Mouse (Mus musculus): ENCODE data around the gene 2700049A03Rik. TPM values are rescaled to one million over a fixed set of nuclear protein-coding genes. Genes with fewer than 3 reads are reported as not detected.

Gene 2700049A03Rik
- polyA plus RNA-seq, 1 experiment: 6.5 TPM

GRCm38 (mm10) chr12:71252509-71253167, 116.0 kb downstream of the 2700049A03Rik start:
- Histone ChIP-seq H3K4me1 (ENCODE audit: control insufficient read depth, insufficient read depth, low read length) (no peaks in the 10 kb centered on the region), H3K4me3 (ENCODE audit: insufficient read depth, low read length) (no peak overlapping the region), H3K27ac (ENCODE audit: insufficient read depth, low read depth, low read length) (no peak overlapping the region)
- no peak for TF ChIP-seq POLR2A (IDR thresholded peaks at IDR 0.05; ENCODE audit: borderline replicate concordance, low read depth, low read length)
- TF ChIP-seq CTCF (IDR thresholded peaks at IDR 0.05; ENCODE audit: low read depth, low read length): no peak

- Histone ChIP-seq H3K4me3 (ENCODE audit: insufficient read depth, low read length) (no peak overlapping the region), H3K27ac (ENCODE audit: insufficient read depth, low read depth, low read length) (no peak overlapping the region), H3K4me1 (ENCODE audit: control insufficient read depth, insufficient read depth, low read length) (no peaks in the 10 kb centered on the region)
- TF ChIP-seq CTCF (IDR thresholded peaks at IDR 0.05; ENCODE audit: low read depth, low read length) (no peak), POLR2A (IDR thresholded peaks at IDR 0.05; ENCODE audit: borderline replicate concordance, low read depth, low read length) (no peak)
These were observed 118.1 kb downstream of the 2700049A03Rik start for GRCm38 (mm10) chr12:71254779-71255178.

GRCm38 (mm10) chr12:71258196-71258920, 121.7 kb downstream of the 2700049A03Rik start:
- Histone ChIP-seq H3K27ac (ENCODE audit: insufficient read depth, low read depth, low read length) (no peak overlapping the region), H3K4me1 (ENCODE audit: control insufficient read depth, insufficient read depth, low read length) (no peaks in the 10 kb centered on the region), H3K4me3 (ENCODE audit: insufficient read depth, low read length) (no peak overlapping the region)
- TF ChIP-seq POLR2A (IDR thresholded peaks at IDR 0.05; ENCODE audit: borderline replicate concordance, low read depth, low read length) (no peak), CTCF (IDR thresholded peaks at IDR 0.05; ENCODE audit: low read depth, low read length) (no peak)

GRCm38 (mm10) chr12:71264211-71264610, 127.6 kb downstream of the 2700049A03Rik start:
- Histone ChIP-seq H3K4me3 (ENCODE audit: insufficient read depth, low read length) (no peak overlapping the region), H3K4me1 (ENCODE audit: control insufficient read depth, insufficient read depth, low read length) (no peaks in the 10 kb centered on the region), H3K27ac (ENCODE audit: insufficient read depth, low read depth, low read length) (no peak overlapping the region)
- TF ChIP-seq POLR2A (IDR thresholded peaks at IDR 0.05; ENCODE audit: borderline replicate concordance, low read depth, low read length) (no peak), CTCF (IDR thresholded peaks at IDR 0.05; ENCODE audit: low read depth, low read length) (no peak)

- no peak overlapping the region for H3K4me3 ChIP-seq (ENCODE audit: insufficient read depth, low read length)
- no peaks in the 10 kb centered on the region for H3K4me1 ChIP-seq (ENCODE audit: control insufficient read depth, insufficient read depth, low read length)
- no peak overlapping the region for H3K27ac ChIP-seq (ENCODE audit: insufficient read depth, low read depth, low read length)
- TF ChIP-seq POLR2A (IDR thresholded peaks at IDR 0.05; ENCODE audit: borderline replicate concordance, low read depth, low read length): no peak
- TF ChIP-seq CTCF (IDR thresholded peaks at IDR 0.05; ENCODE audit: low read depth, low read length): no peak
These were observed 132.7 kb downstream of the 2700049A03Rik start for GRCm38 (mm10) chr12:71269367-71269766.

- Histone ChIP-seq H3K4me1 (ENCODE audit: control insufficient read depth, insufficient read depth, low read length) (no peaks in the 10 kb centered on the region), H3K27ac (ENCODE audit: insufficient read depth, low read depth, low read length) (no peak overlapping the region), H3K4me3 (ENCODE audit: insufficient read depth, low read length) (no peak overlapping the region)
- no peak for TF ChIP-seq POLR2A (IDR thresholded peaks at IDR 0.05; ENCODE audit: borderline replicate concordance, low read depth, low read length)
- no peak for TF ChIP-seq CTCF (IDR thresholded peaks at IDR 0.05; ENCODE audit: low read depth, low read length)
These were observed 134.5 kb downstream of the 2700049A03Rik start for GRCm38 (mm10) chr12:71271131-71271530.

GRCm38 (mm10) chr12:71274519-71275237, 138.0 kb downstream of the 2700049A03Rik start:
- TF ChIP-seq POLR2A (IDR thresholded peaks at IDR 0.05; ENCODE audit: borderline replicate concordance, low read depth, low read length) (no peak), CTCF (IDR thresholded peaks at IDR 0.05; ENCODE audit: low read depth, low read length) (no peak)
- no peak overlapping the region for H3K27ac ChIP-seq (ENCODE audit: insufficient read depth, low read depth, low read length)
- H3K4me1 ChIP-seq (ENCODE audit: control insufficient read depth, insufficient read depth, low read length): no peaks in the 10 kb centered on the region
- H3K4me3 ChIP-seq (ENCODE audit: insufficient read depth, low read length): no peak overlapping the region

GRCm38 (mm10) chr12:71275906-71276595, 139.4 kb downstream of the 2700049A03Rik start:
- TF ChIP-seq POLR2A (IDR thresholded peaks at IDR 0.05; ENCODE audit: borderline replicate concordance, low read depth, low read length) (no peak), CTCF (IDR thresholded peaks at IDR 0.05; ENCODE audit: low read depth, low read length) (no peak)
- no peak overlapping the region for H3K27ac ChIP-seq (ENCODE audit: insufficient read depth, low read depth, low read length)
- H3K4me1 ChIP-seq (ENCODE audit: control insufficient read depth, insufficient read depth, low read length): no peaks in the 10 kb centered on the region

GRCm38 (mm10) chr12:71279521-71280262, 143.0 kb downstream of the 2700049A03Rik start:
- TF ChIP-seq CTCF (IDR thresholded peaks at IDR 0.05; ENCODE audit: low read depth, low read length) (no peak), POLR2A (IDR thresholded peaks at IDR 0.05; ENCODE audit: borderline replicate concordance, low read depth, low read length) (no peak)

More at GRCm38 (mm10) chr12:71275906-71276595, 139.4 kb downstream of the 2700049A03Rik start:
- no peak overlapping the region for H3K4me3 ChIP-seq (ENCODE audit: insufficient read depth, low read length)

More at GRCm38 (mm10) chr12:71279521-71280262, 143.0 kb downstream of the 2700049A03Rik start:
- no peak overlapping the region for H3K4me3 ChIP-seq (ENCODE audit: insufficient read depth, low read length)
- H3K4me1 ChIP-seq (ENCODE audit: control insufficient read depth, insufficient read depth, low read length): no peaks in the 10 kb centered on the region
- H3K27ac ChIP-seq (ENCODE audit: insufficient read depth, low read depth, low read length): no peak overlapping the region

Measured in bone marrow macrophage, adult 2 months (primary cell).